Mouse (Mus musculus): ENCODE results near the gene Islr2.

- TF ChIP-seq POLR2A (IDR thresholded peaks at IDR 0.05; ENCODE audit: control insufficient read depth, low read depth, low read length): no peak
- no peak for TF ChIP-seq CTCF (IDR thresholded peaks at IDR 0.05; ENCODE audit: control insufficient read depth, insufficient read depth, insufficient replicate concordance, low read depth, low read length)
Measured at GRCm38 (mm10) chr9:58214519-58215180, 10.5 kb upstream of the Islr2 start.

Measured in testis, adult 2 months (tissue).